Mouse (Mus musculus) right cerebral cortex, postnatal 10 days (tissue): ENCODE measurements around the gene Mamstr.

Source experiments
- DNase-seq, 2 experiments: peaks; one replicate each; pipeline ENCODE4 v3.0.0; 2021; ENCODE audit warnings: low spot score in 2 of 2

Mamstr gene

DNA sequence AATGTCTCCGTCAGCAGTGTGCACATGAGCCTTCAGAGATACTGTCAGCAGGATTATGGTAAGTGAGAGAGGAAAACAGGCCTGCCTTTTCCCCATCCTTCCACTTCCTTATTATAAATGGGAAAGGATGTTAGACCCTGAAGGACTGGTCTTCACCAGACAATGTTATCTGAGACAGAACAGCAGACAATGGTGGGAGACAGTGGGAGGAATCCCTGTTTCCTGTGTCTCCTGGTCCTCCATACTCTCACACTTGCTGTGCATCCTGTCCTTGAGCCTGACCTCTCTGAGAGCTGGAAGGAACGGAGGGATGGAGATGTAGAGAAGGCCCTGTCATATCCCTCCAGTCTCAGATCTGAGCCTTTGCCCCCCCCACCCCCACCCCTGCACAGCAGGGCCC, 52.6 kb downstream of the Mamstr start:
- no peak for DNase-seq

DNA sequence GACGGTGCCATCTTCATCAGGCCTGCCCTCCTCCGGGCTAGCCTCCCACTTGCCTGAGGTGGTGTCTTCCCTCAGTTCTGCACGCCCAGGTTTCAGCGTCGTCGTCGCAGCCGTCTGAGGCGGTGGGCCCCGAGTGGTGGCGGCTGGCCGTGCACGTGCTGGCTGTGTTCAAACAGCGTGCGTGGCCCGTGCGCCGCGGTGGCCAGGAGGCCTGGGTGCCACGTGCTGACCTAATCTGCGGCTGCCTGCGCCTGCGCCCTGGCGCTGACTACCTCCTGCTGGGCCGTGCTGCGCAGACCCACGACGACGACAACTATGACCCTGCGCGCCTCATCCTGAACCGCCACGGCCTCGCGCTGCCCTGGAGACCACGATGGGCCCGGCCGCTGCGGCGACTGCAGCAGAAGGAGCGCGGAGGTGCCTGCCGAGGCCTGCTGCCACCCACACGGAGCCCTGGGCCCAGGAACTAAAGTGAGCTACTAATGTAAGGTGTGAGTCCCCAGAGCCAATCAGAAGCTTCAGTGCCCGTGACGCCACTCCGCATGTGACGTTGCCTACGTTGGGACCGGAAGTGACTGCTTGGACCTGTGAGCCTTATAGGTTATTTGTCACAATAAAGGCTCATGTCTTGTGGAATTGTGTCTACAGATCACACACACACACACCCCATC, 54.3 kb downstream of the Mamstr start, which contains the start of gene Sec1:
Sec1 (minus strand) TSS at position 482 of the 671 bp plus-strand sequence.
- DNase-seq: no peak

DNA sequence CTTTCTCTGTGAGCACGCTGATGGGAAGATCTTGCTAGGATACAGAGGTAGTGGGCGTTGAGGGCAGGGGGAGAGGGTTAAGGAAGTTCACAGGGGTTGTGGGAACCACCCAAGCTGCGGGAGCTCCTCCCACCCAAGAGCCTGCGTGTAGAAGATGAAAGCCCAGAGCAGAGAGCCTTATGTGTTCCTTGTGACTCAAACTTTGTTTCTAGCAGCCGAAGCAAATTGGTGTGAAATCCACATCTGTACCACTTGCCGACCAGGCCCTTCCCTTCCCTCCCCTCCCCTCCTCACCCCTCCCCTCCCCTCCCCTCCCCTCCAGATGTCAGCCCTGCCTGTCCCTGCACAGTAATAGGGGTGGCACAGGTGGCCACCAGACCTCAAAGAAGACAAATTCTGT, 55.3 kb downstream of the Mamstr start:
- DNase-seq: no peak
